Mouse (Mus musculus): ENCODE measurements around the gene Cphx2. TPM values are rescaled to one million over a fixed set of nuclear protein-coding genes. Genes with fewer than 3 reads are reported as not detected.
A peak's percentile ranks its signal among the peaks of the same experiment; 100 is the strongest.
"Not testable (repeated sequence)": the region's sequence is repeated elsewhere in the genome, so short reads cannot be mapped to it uniquely, and the experiment has no call there.

The Cphx2 gene
- total RNA-seq (2014; fragmentation: Nextera tagmentation) (not detected in 2 replicates), total RNA-seq (2017) (not detected in 2 replicates)

DNA sequence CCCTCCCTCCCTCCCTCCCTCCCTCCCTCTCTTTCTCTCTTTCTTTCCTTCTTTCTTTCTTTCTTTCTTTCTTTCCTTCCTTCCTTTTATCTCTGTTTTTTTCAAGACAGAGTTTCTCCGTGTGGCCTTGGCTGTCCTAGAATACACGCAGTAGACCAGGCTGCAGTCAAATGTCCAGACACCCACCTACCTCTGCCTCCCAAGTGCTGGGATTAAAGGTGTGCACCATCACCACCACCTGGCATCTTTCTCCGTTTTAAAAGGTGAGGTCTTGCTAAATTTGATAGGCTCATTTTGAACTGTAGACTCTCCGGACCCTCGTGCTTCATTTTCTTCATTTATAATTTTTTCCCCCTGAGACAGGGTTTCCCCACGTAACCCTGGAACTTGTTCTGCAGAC, at the start of gene Cphx2:
Gene Cphx2 (plus strand): TSS at position 301 of the 400 bp plus-strand sequence.
- not testable (repeated sequence) for ATAC-seq (replicated peaks; ENCODE audit: poor library complexity, severe bottlenecking)

DNA sequence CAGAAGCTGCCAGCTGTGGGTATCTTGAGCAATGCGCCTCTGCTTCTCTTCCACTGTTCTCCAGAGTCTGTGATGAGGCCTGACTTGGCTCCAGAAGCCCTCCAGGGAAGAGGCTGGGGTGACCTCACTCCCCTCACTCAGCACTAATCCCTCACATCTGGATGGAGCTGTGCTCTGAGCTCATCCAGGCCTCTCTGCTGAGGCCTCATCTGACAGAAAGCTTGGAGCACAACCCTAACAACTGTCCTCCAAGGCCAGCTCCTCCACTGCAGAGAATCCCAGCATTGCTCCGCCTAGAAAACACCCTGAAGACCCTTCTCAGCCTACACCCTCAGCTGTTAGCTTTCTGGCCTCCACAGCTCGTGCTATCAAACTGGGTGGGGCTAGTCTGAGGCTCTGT, 47.0 kb upstream of the Cphx2 start:
- ATAC-seq (replicated peaks; ENCODE audit: poor library complexity, severe bottlenecking) = not testable (repeated sequence)

DNA sequence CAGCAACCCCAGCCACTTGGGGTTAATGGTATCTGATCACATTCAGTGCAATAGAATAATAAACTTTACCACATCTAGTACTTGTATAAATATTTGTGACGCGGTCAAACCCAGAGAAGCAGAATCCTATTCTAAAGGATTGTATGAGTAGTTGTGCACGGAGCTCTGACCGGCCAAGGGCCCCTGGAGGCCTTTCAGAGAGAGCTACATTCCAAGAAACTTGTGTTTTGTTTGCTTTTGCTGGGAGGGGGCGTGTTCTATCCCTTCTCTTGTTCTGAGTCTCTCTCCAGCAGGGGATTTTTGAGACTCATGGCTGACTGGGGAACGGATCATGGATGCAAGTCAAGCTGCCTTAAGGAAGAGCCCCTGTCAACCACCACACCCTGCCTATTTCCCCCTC, 45.9 kb upstream of the Cphx2 start:
- ATAC-seq (replicated peaks; ENCODE audit: poor library complexity, severe bottlenecking) = not testable (repeated sequence)

DNA sequence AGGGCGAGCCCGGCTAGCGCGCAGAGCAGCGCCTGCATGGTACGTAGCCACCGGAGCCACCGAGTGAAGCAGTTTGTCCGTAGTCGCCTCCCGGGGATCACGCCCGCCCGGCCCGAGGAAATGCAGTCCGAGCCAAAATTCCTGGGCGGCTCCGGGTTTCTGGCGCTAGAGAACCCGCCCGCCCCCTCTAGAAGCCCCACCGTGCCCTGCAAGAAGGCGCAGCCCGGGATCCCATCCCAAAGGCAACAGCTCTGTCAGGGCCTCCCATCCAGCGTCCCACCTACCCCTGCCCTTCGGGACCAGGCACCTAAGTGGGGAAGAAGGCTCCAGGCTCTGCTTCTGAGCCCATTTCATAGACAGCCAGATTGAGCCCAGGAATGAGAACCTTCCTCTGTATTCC, 38.7 kb upstream of the Cphx2 start, which contains the start of gene Gm9780:
Gene Gm9780 (minus strand): TSS at position 101 of the 400 bp plus-strand sequence.
- not testable (repeated sequence) for ATAC-seq (replicated peaks; ENCODE audit: poor library complexity, severe bottlenecking)

DNA sequence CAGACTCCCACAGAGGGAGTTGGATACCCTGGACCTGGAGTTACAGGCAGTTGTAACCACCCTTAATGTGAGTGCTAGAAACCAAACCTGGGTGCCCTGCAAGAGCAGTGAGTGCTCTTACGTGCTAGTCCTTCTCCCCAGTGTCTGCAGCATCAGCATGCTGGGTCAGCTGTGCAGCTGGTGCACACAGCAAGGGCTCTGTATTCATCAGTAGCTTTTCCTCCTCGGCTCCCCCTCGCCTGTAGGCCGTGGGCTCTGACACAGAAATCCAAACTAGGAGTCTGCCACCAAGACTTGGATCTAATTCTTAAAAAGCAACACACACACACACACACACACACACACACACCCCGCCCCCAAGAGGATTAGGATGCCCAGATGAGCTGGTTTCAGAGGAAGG, 36.3 kb upstream of the Cphx2 start:
- ATAC-seq (replicated peaks; ENCODE audit: poor library complexity, severe bottlenecking) = not testable (repeated sequence)

DNA sequence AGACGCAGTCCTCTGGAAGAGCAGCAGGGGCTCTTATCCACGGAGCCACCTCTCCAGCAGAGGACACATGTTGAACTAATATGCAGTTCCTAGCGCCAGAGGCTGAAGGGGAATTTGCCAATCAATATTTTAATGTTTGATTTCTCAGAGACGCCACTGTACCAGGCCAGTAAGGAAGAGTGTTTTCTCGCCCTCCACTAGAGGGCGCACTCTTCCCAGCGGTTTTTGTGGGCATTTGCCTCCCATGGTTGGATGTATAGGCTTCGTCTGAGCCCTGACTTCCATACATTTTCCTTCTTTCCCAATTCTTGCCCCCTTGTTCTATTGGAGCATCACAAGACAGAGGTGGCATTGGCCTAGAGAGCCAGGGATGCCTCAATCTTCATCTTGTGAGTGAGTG, 34.3 kb upstream of the Cphx2 start:
- peak; percentile 74 for ATAC-seq (replicated peaks; ENCODE audit: poor library complexity, severe bottlenecking)

DNA sequence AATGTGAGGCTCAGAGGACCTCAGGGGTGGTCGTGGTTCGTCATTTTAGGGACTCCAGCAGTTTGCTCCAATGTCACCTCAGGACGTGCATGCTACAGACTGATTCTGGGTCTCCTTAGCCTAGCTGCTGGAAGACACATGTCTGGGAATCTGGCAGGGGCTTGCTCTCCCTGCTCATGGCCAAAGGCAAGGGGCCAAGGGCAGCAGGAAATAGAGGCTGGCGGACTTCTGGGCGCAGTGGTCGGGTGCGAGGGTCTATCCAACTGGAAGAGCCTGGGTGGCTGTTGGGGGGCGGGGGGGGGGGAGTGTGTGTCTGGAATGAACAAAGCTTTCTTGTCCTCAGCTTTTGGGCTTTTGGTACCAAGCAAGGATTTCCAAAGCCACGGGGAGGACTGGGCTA, 32.5 kb upstream of the Cphx2 start:
- not testable (repeated sequence) for ATAC-seq (replicated peaks; ENCODE audit: poor library complexity, severe bottlenecking)

DNA sequence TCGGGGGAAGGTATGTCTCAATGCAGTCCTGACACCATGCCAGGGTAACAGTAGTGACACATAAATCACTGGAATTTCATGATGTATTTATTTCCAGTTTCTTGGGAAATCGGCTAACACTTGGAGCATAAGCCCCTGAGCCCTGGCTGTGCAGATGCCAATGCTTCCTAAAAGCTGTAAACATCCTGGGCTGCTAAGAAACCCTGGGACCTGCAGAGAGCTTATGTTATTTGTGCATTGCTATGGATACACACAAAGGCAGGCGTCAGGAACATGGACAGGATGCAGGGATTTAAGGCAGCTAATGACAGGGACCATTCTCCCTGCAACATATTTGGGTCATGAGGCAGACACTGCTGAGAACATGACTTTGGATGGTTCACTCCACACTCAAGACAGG, 23.1 kb upstream of the Cphx2 start:
- ATAC-seq (replicated peaks; ENCODE audit: poor library complexity, severe bottlenecking) = not testable (repeated sequence)

DNA sequence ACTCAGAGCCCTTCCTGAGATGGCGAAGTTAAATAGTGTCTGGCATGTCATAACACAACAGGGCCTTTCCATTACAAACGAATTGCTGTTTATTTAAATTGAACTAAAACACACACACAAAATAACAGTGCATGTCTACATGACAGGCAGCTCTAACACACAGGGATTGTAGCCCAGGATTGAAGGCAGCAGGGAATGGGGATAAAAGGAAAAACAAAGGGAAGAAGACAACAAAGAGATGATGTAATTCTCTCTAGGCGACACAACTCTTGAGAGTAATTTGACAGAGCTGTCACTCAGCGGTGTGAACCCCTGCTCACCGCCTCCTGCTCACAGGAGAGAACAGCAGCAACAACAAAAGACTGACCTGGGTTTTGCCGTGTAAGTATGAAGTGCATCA, 22.0 kb upstream of the Cphx2 start:
- not testable (repeated sequence) for ATAC-seq (replicated peaks; ENCODE audit: poor library complexity, severe bottlenecking)

DNA sequence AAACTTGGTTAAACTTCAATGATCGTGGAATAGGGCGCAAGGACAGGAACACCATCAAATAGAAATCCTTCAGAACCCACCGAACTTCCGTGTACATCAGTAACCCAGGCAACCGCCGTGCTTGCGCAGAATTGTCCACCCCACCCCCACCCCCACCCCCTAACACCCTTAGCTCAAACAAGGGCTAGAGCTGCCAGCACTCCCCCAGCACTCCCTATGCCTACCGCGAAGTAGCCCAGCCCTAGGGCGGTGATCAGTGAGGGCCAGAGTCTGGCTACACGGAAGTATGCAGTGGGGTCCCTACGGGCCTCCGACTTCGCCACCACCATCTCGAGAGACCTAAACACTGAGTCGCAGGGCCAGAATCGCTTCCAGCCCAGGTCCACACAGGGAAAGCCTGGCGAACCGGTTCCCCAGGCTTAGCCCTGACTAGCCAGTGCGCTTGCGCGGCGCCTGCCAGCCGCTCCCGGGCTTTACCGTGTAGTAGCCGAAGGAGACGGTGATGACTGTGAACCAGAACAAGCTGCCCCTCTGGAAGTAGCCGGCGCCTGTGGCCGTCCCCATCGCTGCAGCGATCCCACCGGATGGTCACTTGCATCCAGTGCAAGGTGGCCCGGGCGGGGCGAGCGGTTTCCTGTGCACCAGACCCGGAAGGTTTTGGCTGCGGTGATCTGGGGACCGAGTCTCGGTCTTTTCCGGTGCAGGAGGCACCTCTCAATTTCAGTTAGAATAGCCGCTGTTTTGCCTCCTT, 14.6 kb upstream of the Cphx2 start:
- ATAC-seq (replicated peaks; ENCODE audit: poor library complexity, severe bottlenecking) = peak; percentile 81

DNA sequence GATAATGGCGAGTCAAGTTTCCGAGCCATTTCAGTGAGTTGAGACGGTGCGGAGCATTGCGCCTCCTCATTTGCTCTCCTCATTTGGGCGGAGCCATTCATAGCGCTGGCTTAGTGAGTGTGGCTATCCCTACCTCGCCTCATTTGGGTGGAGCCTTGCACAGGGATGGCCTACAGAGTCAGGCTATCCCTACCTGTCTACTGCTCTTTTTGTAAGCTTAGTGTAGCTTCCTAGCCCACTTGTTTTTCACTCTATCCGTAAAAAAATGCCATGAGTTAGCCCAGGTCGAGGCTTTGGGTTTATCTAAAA, 14.0 kb upstream of the Cphx2 start, which contains the start of gene Tmem254c:
Gene Tmem254c (minus strand): TSS at position 31 of the 309 bp plus-strand sequence.
- ATAC-seq (replicated peaks; ENCODE audit: poor library complexity, severe bottlenecking) = peak; percentile 85

DNA sequence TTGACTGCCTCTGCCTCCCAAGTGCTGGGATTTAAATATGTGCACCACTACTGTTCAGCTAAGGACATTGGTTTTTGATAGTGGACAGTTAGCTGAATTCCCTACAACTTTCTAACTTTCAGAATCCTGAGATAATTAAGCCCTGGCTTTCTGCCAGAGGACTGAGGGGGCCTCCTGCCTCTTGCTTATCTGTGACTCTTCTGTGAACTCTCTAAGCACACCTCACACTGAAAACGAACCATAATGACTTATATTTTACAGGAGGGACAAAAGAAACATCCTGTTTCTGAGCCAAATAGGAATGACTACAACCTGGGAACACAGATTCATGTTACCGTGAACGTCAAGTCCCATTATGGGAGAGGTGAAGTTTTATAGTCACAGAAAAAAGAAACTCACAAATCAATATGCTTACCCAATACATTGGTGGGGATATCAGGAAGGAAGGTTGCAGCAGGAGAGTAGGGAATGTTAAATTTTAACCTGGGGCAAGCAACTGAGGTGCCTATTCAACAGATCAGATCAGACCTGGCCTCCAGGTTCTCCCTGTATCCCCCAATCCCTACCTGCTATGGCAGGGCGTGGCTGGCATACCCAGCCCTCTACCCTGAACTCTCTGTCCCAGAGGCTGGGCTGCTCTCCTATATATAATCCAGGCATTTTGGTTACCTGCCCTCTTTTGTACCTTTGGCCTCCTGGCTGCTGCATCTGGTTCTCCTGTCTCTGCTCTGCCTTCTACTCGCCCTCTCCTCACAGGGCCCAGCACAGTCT, 4.5 kb upstream of the Cphx2 start:
- ATAC-seq (replicated peaks; ENCODE audit: poor library complexity, severe bottlenecking) = not testable (repeated sequence)

DNA sequence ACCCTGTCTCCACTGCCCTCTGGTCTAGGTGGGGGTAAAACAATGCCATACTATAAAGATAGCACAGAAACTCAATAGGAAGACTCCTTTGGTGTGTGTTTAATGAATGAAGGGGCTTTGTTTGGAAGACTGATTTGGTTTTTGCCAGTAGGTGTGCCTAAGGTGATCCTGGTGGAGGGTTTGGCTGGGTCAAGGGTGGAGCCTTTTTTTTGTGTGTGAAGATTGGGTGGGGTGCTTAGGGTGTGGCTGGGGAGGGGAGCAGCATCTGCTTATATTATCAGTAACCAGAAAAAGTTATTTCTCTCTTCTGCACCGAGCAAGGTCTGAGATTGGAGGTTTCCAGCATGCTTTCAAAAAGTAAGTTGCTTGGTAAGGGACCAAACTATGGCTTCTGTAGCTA, 681 bp downstream of the Cphx2 start, which contains the start of gene Cphx3:
Gene Cphx3 (plus strand): TSS at position 301 of the 400 bp plus-strand sequence.
- ATAC-seq (replicated peaks; ENCODE audit: poor library complexity, severe bottlenecking) = not testable (repeated sequence)

DNA sequence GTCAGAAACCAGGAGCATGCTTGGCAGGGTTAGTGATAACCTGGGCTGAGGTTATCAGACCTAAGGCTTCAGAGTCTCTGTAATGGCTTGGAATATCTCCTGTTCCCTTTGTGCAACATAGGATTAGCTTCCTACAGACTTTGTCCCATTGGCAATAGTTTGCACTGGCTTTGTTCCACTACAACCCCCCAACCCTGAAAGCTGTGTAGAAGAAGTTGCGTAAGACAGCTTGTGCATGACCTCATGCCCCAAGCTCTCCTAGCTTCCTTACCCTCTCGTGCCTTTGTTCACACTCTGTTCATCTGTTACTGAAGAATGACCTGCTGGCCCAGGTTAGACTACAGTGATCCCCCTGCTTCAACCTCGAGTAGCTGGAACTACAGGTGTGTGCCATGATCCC, 16.3 kb downstream of the Cphx2 start:
- ATAC-seq (replicated peaks; ENCODE audit: poor library complexity, severe bottlenecking) = 0 out of 2 replicates have a peak, but pooled peaks have one; percentile 12

DNA sequence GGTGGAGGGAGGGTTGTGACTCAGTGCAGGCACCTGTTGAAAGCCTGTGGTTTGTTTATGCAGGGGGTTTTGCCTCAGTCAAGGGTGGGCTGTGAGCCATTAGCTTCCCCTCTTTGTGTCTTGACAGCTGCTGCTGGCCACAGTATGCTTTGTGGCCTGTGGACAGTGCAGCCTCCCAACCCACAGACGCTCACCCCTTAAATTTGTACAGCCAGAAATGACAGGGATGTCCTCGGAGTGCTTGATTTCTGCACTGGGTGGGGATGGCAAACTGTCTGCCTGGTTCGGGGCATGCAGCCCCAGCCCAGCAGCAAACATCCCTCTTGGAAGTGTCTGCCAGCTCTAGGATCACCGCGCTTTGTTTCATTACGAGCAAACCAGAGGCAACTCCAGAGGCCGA, 36.8 kb downstream of the Cphx2 start, which contains the start of gene Duxbl2:
Gene Duxbl2 (plus strand): TSS at position 200 of the 400 bp plus-strand sequence.
- peak; percentile 17; the same call in 1 of the 2 replicates for ATAC-seq (replicated peaks; ENCODE audit: poor library complexity, severe bottlenecking)

DNA sequence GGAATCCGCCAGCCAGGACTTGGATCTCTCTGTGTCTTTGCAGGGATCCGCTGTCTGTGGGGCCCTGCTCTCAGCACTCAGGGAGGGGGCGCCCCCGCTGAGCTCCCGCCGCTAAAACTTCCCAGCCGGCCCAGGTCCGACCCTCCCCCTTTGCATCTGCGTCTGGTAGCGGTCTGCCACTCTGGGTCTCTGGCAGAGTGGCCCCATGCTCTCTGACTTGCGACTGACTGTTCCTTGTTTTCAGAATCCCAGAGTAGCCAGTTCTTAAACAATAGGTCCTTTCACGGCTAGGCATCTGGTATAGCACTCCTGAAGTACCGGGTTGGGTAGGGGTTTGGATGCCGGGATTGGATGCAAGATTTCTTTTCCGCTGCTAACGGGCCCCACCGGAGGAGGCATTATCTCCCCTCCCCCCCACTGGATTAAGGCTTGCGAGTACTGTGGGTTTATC, 37.3 kb downstream of the Cphx2 start:
- ATAC-seq (replicated peaks; ENCODE audit: poor library complexity, severe bottlenecking) = peak; percentile 33; the same call in 1 of the 2 replicates

DNA sequence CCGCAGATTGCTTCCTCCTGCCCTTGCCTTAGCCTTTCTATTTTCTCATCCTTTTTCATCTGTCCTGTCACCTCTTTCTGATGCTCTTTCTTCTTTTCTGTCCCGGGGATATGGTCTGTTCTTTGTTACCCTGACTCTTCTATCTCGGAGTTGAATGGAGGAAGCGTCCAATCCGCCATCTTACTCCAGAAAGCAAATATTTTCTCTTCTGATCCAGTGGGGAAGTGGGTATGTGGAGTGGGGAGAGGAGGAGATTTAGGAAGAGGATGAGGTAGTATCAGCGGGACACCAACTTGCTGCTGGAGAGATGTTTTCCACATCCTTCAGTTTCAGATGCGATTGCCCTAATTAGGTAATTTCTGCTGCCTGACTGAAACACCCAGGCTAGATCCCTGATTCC, 37.8 kb downstream of the Cphx2 start:
- not testable (repeated sequence) for ATAC-seq (replicated peaks; ENCODE audit: poor library complexity, severe bottlenecking)
